Mouse (Mus musculus): Measurements from ENCODE around the gene Retsat.

DNA sequence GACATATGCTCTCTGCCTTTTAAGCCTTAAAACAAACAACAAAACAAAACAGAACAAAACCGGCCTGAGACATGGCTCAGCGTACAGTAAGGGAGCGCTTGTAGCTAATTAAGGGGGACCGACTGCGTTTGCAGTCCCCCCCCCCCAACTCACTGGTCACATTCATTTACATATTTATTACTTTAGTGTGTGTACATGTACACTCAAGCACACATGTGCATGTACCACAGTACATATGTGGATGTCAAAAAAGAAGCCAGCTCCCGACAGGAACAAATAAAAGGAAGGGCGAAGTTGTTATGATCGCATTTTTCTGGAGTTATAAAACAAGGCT lies 45.2 kb upstream of the Retsat start:
- no peak for TF ChIP-seq GATA1 (IDR thresholded peaks at IDR 0.05; ENCODE audit: low read length)
- TF ChIP-seq TAL1 (IDR thresholded peaks at IDR 0.05; ENCODE audit: low read length), result no peak
